15 mouse cellular contexts compared by ENCODE assay signal in genomic region chr4:109048258-109048657, GRCm38 (mm10).
"Had no signal": no experiment of that assay in that cellular context is flagged by ENCODE, and none has a peak within 500 bp of the region (broad histone marks: within the 10 kb centered on the region; RNA-seq: fewer than 3 reads in every experiment).

No protein-coding gene starts in this region.

- H3K9me3 ChIP-seq: limb, embryonic 10.5 days; limb, embryonic 13.5 days; liver, embryonic 12.5 days; liver, embryonic 15.5 days; lung, embryonic 15.5 days had no signal

- H3K9ac ChIP-seq: limb, embryonic 13.5 days; liver, embryonic 12.5 days; liver, embryonic 15.5 days; lung, embryonic 15.5 days had no signal

- H3K27ac ChIP-seq: layer of hippocampus, adult 2 months; limb, embryonic 10.5 days; limb, embryonic 13.5 days; liver, embryonic 12.5 days; liver, embryonic 15.5 days; lung, embryonic 15.5 days had no signal

- H3K27me3 ChIP-seq: limb, embryonic 13.5 days; liver, embryonic 12.5 days; liver, embryonic 15.5 days; lung, embryonic 15.5 days had no signal

- H3K4me3 ChIP-seq: layer of hippocampus, adult 2 months; limb, embryonic 10.5 days; limb, embryonic 13.5 days; liver, embryonic 12.5 days; liver, embryonic 15.5 days; lung, embryonic 15.5 days had no signal

- H3K4me1 ChIP-seq: limb, embryonic 10.5 days; limb, embryonic 13.5 days; liver, embryonic 15.5 days had no signal

- H3K4me2 ChIP-seq: limb, embryonic 13.5 days; liver, embryonic 12.5 days; liver, embryonic 15.5 days; lung, embryonic 15.5 days; midbrain, embryonic 11.5 days had no signal

- ATAC-seq: liver, embryonic 12.5 days had no signal

- DNase-seq: kidney, postnatal 25 days; layer of hippocampus, adult 9-11 months; liver; lung, adult 18-20 months; lung, postnatal 10 days; lung, postnatal 4 days; midbrain, embryonic 14.5 days; thymus, postnatal 25 days had no signal
